17 mouse cellular contexts compared by ENCODE assay signal in the genomic region with DNA sequence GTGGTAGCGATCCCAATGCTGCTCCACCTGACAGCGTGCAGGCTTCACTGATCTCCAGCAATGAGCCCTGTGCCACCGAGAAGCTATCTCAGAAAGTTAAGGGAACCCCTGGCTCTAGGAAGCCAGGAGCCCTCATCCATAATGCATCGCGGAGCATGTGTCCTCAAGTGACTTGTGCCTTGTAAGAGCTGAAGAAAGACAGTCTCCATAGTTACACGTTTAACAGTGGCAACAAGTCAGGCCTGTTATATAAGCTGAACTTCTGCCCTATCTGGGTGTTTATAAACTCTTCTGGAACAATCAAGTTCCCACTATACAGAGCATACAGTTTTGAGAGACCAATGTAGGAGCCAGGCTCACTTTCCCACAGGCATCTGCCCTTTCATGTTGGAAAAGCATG. TPM values are rescaled to one million over a fixed set of nuclear protein-coding genes. Genes with fewer than 3 reads are reported as not detected.
DNase-seq lines count a peak whose midpoint lies in the region; ATAC-seq and TF ChIP-seq lines count a peak whose summit lies in the region.
"Had no signal": no experiment of that assay in that cellular context is flagged by ENCODE, and none has a peak within 500 bp of the region (broad histone marks: within the 10 kb centered on the region; RNA-seq: fewer than 3 reads in every experiment).

No protein-coding gene starts in this region.

- no peak for ATAC-seq in forebrain, embryonic 16.5 days

- no peak overlapping the region for H3K9ac ChIP-seq in forebrain, embryonic 16.5 days (replicated peaks; ENCODE audit: low read depth, low read length)
- H3K9ac ChIP-seq: embryonic facial prominence, embryonic 13.5 days; liver, embryonic 15.5 days; neural tube, embryonic 13.5 days had no signal

- H3K4me1 ChIP-seq in forebrain, embryonic 16.5 days (replicated peaks; ENCODE audit: control insufficient read depth, insufficient read depth, low read length): no peaks in the 10 kb centered on the region
- H3K4me1 ChIP-seq: embryonic facial prominence, embryonic 13.5 days; heart, embryonic 10.5 days; liver, embryonic 15.5 days had no signal

- intact Hi-C loops in gastrocnemius, adult 2 months (cut with DNase I): no loop called here
- intact Hi-C loops in left cerebral cortex, adult 2 months (cut with DNase I): no loop called here

- no peaks in the 10 kb centered on the region for H3K27me3 ChIP-seq in forebrain, embryonic 16.5 days (replicated peaks; ENCODE audit: control insufficient read depth, insufficient read depth, low read length)
- H3K27me3 ChIP-seq: embryonic facial prominence, embryonic 13.5 days; liver, embryonic 15.5 days; neural tube, embryonic 13.5 days had no signal

- DNase-seq in gastrocnemius, adult 2 months: no peak
- no peak for DNase-seq in gastrocnemius, adult 18-20 months (ENCODE audit: low spot score)
- no peak for DNase-seq in left cerebral cortex, adult 2 months (ENCODE audit: extremely low spot score in 1 of 2, low spot score in 2 of 2)
- DNase-seq in left cerebral cortex, adult 8-10 months (ENCODE audit: low spot score in 2 of 2): no peak
- DNase-seq in adipocyte (ENCODE audit: low spot score): peak; percentile 61
- DNase-seq in kidney, postnatal 25 days: peak; percentile 37 to 90
- no peak for DNase-seq in adrenal gland, postnatal 25 days
- DNase-seq: adrenal gland, postnatal 10 days; heart, postnatal 36 days; retina, postnatal 1 day; thymus, postnatal 14 days had no signal

- no peak for TF ChIP-seq CTCF in gastrocnemius, adult 2 months (IDR thresholded peaks at IDR 0.05)
- TF ChIP-seq CTCF in left cerebral cortex, adult 2 months (IDR thresholded peaks at IDR 0.05): no peak

- no peaks in the 10 kb centered on the region for H3K36me3 ChIP-seq in forebrain, embryonic 16.5 days (ENCODE audit: control insufficient read depth, insufficient read depth)

- H3K4me2 ChIP-seq in forebrain, embryonic 16.5 days (ENCODE audit: low read length): no peak overlapping the region
- H3K4me2 ChIP-seq: embryonic facial prominence, embryonic 13.5 days; liver, embryonic 15.5 days; neural tube, embryonic 13.5 days had no signal

- H3K4me3 ChIP-seq in gastrocnemius, adult 2 months: no peak overlapping the region
- H3K4me3 ChIP-seq in left cerebral cortex, adult 2 months: no peak overlapping the region
- no peak overlapping the region for H3K4me3 ChIP-seq in forebrain, embryonic 16.5 days (replicated peaks; ENCODE audit: low read length)
- H3K4me3 ChIP-seq: embryonic facial prominence, embryonic 13.5 days; heart, embryonic 10.5 days; limb, embryonic 10.5 days; liver, embryonic 15.5 days; neural tube, embryonic 13.5 days had no signal

- WGBS in forebrain, embryonic 16.5 days: 86% methylated on average over 6 of the region's 6 CpGs

- peak overlapping the region; percentile 67 for H3K27ac ChIP-seq in gastrocnemius, adult 2 months
- H3K27ac ChIP-seq in left cerebral cortex, adult 2 months: peak overlapping the region; percentile 34; the same call in 1 of the 2 replicates
- no peak overlapping the region for H3K27ac ChIP-seq in forebrain, embryonic 16.5 days (ENCODE audit: low read length)
- H3K27ac ChIP-seq: embryonic facial prominence, embryonic 13.5 days; heart, embryonic 10.5 days; limb, embryonic 10.5 days; liver, embryonic 15.5 days; neural tube, embryonic 13.5 days had no signal

- no peaks in the 10 kb centered on the region for H3K9me3 ChIP-seq in forebrain, embryonic 16.5 days (ENCODE audit: control insufficient read depth, low read length)
- H3K9me3 ChIP-seq: embryonic facial prominence, embryonic 13.5 days; heart, embryonic 10.5 days; limb, embryonic 10.5 days; liver, embryonic 15.5 days; neural tube, embryonic 13.5 days had no signal

RNA-seq across cellular contexts. Expression of a gene that starts 15.7 kb away (rescaled TPM):
- total RNA-seq in gastrocnemius, adult 2 months (2021): 10 to 100 TPM; 11.3 to 11.7 TPM
- total RNA-seq in gastrocnemius, adult 18-20 months (2021): 10 to 100 TPM; 10.8 to 14.4 TPM
- 10 to 100 TPM; 25.9 to 30.2 TPM for total RNA-seq in left cerebral cortex, adult 2 months (2021)
- 10 to 100 TPM; 31.9 to 33.7 (median 32.4) TPM for total RNA-seq in left cerebral cortex, adult 8-10 months (2022)
- polyA plus RNA-seq in forebrain, embryonic 16.5 days (2015; fragmentation: Nextera tagmentation; extraction: Ambion mirVana): 22.4 and 22.7 TPM in 2 replicates
- total RNA-seq in adrenal gland, postnatal 25 days (2021): 27.7 and 32.2 TPM in 2 replicates

RNA-seq across cellular contexts. Expression of a gene that starts 20.6 kb away (rescaled TPM):
- total RNA-seq in gastrocnemius, adult 2 months (2021): 10 to 100 TPM; 37.2 to 51.0 TPM
- total RNA-seq in gastrocnemius, adult 18-20 months (2021): 10 to 100 TPM; 44.9 to 46.7 TPM
- 10 to 100 TPM; 63.3 to 67.9 TPM for total RNA-seq in left cerebral cortex, adult 2 months (2021)
- total RNA-seq in left cerebral cortex, adult 8-10 months (2022): 10 to 100 TPM; 65.4 to 71.4 (median 69.0) TPM
- polyA plus RNA-seq in forebrain, embryonic 16.5 days (2015; fragmentation: Nextera tagmentation; extraction: Ambion mirVana): 37.3 and 43.5 TPM in 2 replicates
- 34.1 and 36.1 TPM in 2 replicates for total RNA-seq in adrenal gland, postnatal 25 days (2021)

RNA-seq across cellular contexts. Expression of a gene that starts 56.1 kb away (rescaled TPM):
- 1 to 10 TPM; 8.9 to 9.1 TPM for total RNA-seq in gastrocnemius, adult 2 months (2021)
- 10 to 100 TPM; 10.3 to 12.7 TPM for total RNA-seq in gastrocnemius, adult 18-20 months (2021)
- total RNA-seq in left cerebral cortex, adult 2 months (2021): 10 to 100 TPM; 24.6 to 25.4 TPM
- total RNA-seq in left cerebral cortex, adult 8-10 months (2022): 10 to 100 TPM; 21.6 to 25.5 (median 23.3) TPM
- polyA plus RNA-seq in forebrain, embryonic 16.5 days (2015; fragmentation: Nextera tagmentation; extraction: Ambion mirVana): 19.5 and 21.0 TPM in 2 replicates
- 2.0 and 4.4 TPM in 2 replicates for total RNA-seq in adrenal gland, postnatal 25 days (2021)

Comparison
In these comparisons a context has a peak if more than half of its experiments do, and no peak if none do; other contexts are left out.
1. DNase-seq: peak in adipocyte (single experiment) and kidney, postnatal 25 days (2 of 2); none in gastrocnemius, adult 2 months (single experiment), gastrocnemius, adult 18-20 months (single experiment), left cerebral cortex, adult 2 months (0 of 2), left cerebral cortex, adult 8-10 months (0 of 2) and adrenal gland, postnatal 25 days (single experiment).